Mouse (Mus musculus): ENCODE data around the gene Olfr1287. TPM values are rescaled to one million over a fixed set of nuclear protein-coding genes. Genes with fewer than 3 reads are reported as not detected.

Gene Olfr1287
- polyA plus RNA-seq (2014; fragmentation: Nextera tagmentation; extraction: Ambion mirVana) = not detected in 2 replicates

- no peak within 1 kb of the TSS for H3K27ac ChIP-seq (replicated peaks; ENCODE audit: low read depth, low read length)
- no peak within 1 kb of the TSS for H3K9ac ChIP-seq (replicated peaks; ENCODE audit: low read length)
- no peaks in the 10 kb centered on the region for H3K4me1 ChIP-seq (ENCODE audit: control insufficient read depth, insufficient read depth, low read length)
- H3K4me3 ChIP-seq (ENCODE audit: low read depth, low read length) = no peak within 1 kb of the TSS
- no peaks in the 10 kb centered on the region for H3K27me3 ChIP-seq (ENCODE audit: control insufficient read depth, insufficient read depth, low read length)
- WGBS = 73% methylated on average over 1 of the region's 1 CpGs
- DNase-seq (ENCODE audit: low spot score) = no peak
- ATAC-seq (replicated peaks; ENCODE audit: insufficient number of reproducible peaks, low FRiP score, low TSS enrichment, low read depth) = no peak
- no peaks in the 10 kb centered on the region for H3K36me3 ChIP-seq (replicated peaks; ENCODE audit: control insufficient read depth, insufficient read depth, low read depth, low read length)
- H3K9me3 ChIP-seq (replicated peaks; ENCODE audit: control insufficient read depth, low read length) = no peaks in the 10 kb centered on the region
- no peak within 1 kb of the TSS for H3K4me2 ChIP-seq (ENCODE audit: low read depth, low read length)
These were observed at the start of gene Olfr1287 for GRCm38 (mm10) chr2:111448842-111449241. Olfr1287 (plus strand) TSS chr2:111449142.

- H3K4me3 ChIP-seq (ENCODE audit: low read depth, low read length) = no peak within 1 kb of the TSS
- H3K27me3 ChIP-seq (ENCODE audit: control insufficient read depth, insufficient read depth, low read length) = no peaks in the 10 kb centered on the region
- WGBS = 59% methylated on average over 1 of the region's 1 CpGs
- ATAC-seq (replicated peaks; ENCODE audit: insufficient number of reproducible peaks, low FRiP score, low TSS enrichment, low read depth) = no peak
- H3K9ac ChIP-seq (replicated peaks; ENCODE audit: low read length) = no peak within 1 kb of the TSS
- H3K27ac ChIP-seq (replicated peaks; ENCODE audit: low read depth, low read length) = no peak within 1 kb of the TSS
- DNase-seq (ENCODE audit: low spot score) = no peak
- H3K4me1 ChIP-seq (ENCODE audit: control insufficient read depth, insufficient read depth, low read length) = no peaks in the 10 kb centered on the region
- no peaks in the 10 kb centered on the region for H3K36me3 ChIP-seq (replicated peaks; ENCODE audit: control insufficient read depth, insufficient read depth, low read depth, low read length)
- no peaks in the 10 kb centered on the region for H3K9me3 ChIP-seq (replicated peaks; ENCODE audit: control insufficient read depth, low read length)
- H3K4me2 ChIP-seq (ENCODE audit: low read depth, low read length) = no peak within 1 kb of the TSS
These were observed 26.0 kb upstream of the Olfr1287 start, which contains the start of gene Olfr1286 for GRCm38 (mm10) chr2:111422931-111423330. Olfr1286 (minus strand) TSS chr2:111423115.

GRCm38 (mm10) chr2:111473801-111474200 lies 24.9 kb downstream of the Olfr1287 start, which contains the start of gene Olfr1288:
Olfr1288 (plus strand) TSS chr2:111474101.
- H3K4me2 ChIP-seq (ENCODE audit: low read depth, low read length) = no peak within 1 kb of the TSS
- no peak within 1 kb of the TSS for H3K9ac ChIP-seq (replicated peaks; ENCODE audit: low read length)
- no peaks in the 10 kb centered on the region for H3K27me3 ChIP-seq (ENCODE audit: control insufficient read depth, insufficient read depth, low read length)
- no peak for ATAC-seq (replicated peaks; ENCODE audit: insufficient number of reproducible peaks, low FRiP score, low TSS enrichment, low read depth)
- no peak within 1 kb of the TSS for H3K27ac ChIP-seq (replicated peaks; ENCODE audit: low read depth, low read length)
- no peak within 1 kb of the TSS for H3K4me3 ChIP-seq (ENCODE audit: low read depth, low read length)
- no peaks in the 10 kb centered on the region for H3K4me1 ChIP-seq (ENCODE audit: control insufficient read depth, insufficient read depth, low read length)
- H3K9me3 ChIP-seq (replicated peaks; ENCODE audit: control insufficient read depth, low read length) = no peaks in the 10 kb centered on the region
- 85% methylated on average over 1 of the region's 1 CpGs for WGBS
- no peaks in the 10 kb centered on the region for H3K36me3 ChIP-seq (replicated peaks; ENCODE audit: control insufficient read depth, insufficient read depth, low read depth, low read length)
- DNase-seq (ENCODE audit: low spot score) = no peak

GRCm38 (mm10) chr2:111480519-111480918 lies 31.6 kb downstream of the Olfr1287 start, which contains the start of gene Olfr1289:
Olfr1289 (plus strand) TSS chr2:111480819.
- Histone ChIP-seq H3K9ac (replicated peaks; ENCODE audit: low read length) (no peak within 1 kb of the TSS), H3K4me2 (ENCODE audit: low read depth, low read length) (no peak within 1 kb of the TSS), H3K36me3 (replicated peaks; ENCODE audit: control insufficient read depth, insufficient read depth, low read depth, low read length) (no peaks in the 10 kb centered on the region), H3K27ac (replicated peaks; ENCODE audit: low read depth, low read length) (no peak within 1 kb of the TSS), H3K27me3 (ENCODE audit: control insufficient read depth, insufficient read depth, low read length) (no peaks in the 10 kb centered on the region), H3K9me3 (replicated peaks; ENCODE audit: control insufficient read depth, low read length) (no peaks in the 10 kb centered on the region), H3K4me1 (ENCODE audit: control insufficient read depth, insufficient read depth, low read length) (no peaks in the 10 kb centered on the region), H3K4me3 (ENCODE audit: low read depth, low read length) (no peak within 1 kb of the TSS)
- 90% methylated on average over 1 of the region's 1 CpGs for WGBS
- DNase-seq (ENCODE audit: low spot score) = no peak
- ATAC-seq (replicated peaks; ENCODE audit: insufficient number of reproducible peaks, low FRiP score, low TSS enrichment, low read depth) = no peak

- Histone ChIP-seq H3K36me3 (replicated peaks; ENCODE audit: control insufficient read depth, insufficient read depth, low read depth, low read length) (no peaks in the 10 kb centered on the region), H3K9ac (replicated peaks; ENCODE audit: low read length) (no peak within 1 kb of the TSS), H3K4me2 (ENCODE audit: low read depth, low read length) (no peak within 1 kb of the TSS), H3K4me1 (ENCODE audit: control insufficient read depth, insufficient read depth, low read length) (no peaks in the 10 kb centered on the region), H3K27me3 (ENCODE audit: control insufficient read depth, insufficient read depth, low read length) (no peaks in the 10 kb centered on the region), H3K9me3 (replicated peaks; ENCODE audit: control insufficient read depth, low read length) (no peaks in the 10 kb centered on the region), H3K4me3 (ENCODE audit: low read depth, low read length) (no peak within 1 kb of the TSS), H3K27ac (replicated peaks; ENCODE audit: low read depth, low read length) (no peak within 1 kb of the TSS)
- DNase-seq (ENCODE audit: low spot score) (no peak), ATAC-seq (replicated peaks; ENCODE audit: insufficient number of reproducible peaks, low FRiP score, low TSS enrichment, low read depth) (no peak)
- WGBS = 75% methylated on average over 5 of the region's 5 CpGs
These were observed 44.8 kb downstream of the Olfr1287 start, which contains the start of gene Olfr1290 for GRCm38 (mm10) chr2:111493729-111494128. Olfr1290 (minus strand) TSS chr2:111493829.

- no peak for DNase-seq (ENCODE audit: low spot score)
- 81% methylated on average over 3 of the region's 3 CpGs for WGBS
- Histone ChIP-seq H3K4me1 (ENCODE audit: control insufficient read depth, insufficient read depth, low read length) (no peaks in the 10 kb centered on the region), H3K4me2 (ENCODE audit: low read depth, low read length) (no peak within 1 kb of the TSS), H3K9me3 (replicated peaks; ENCODE audit: control insufficient read depth, low read length) (no peaks in the 10 kb centered on the region), H3K9ac (replicated peaks; ENCODE audit: low read length) (no peak within 1 kb of the TSS), H3K4me3 (ENCODE audit: low read depth, low read length) (no peak within 1 kb of the TSS), H3K27ac (replicated peaks; ENCODE audit: low read depth, low read length) (no peak within 1 kb of the TSS), H3K27me3 (ENCODE audit: control insufficient read depth, insufficient read depth, low read length) (no peaks in the 10 kb centered on the region), H3K36me3 (replicated peaks; ENCODE audit: control insufficient read depth, insufficient read depth, low read depth, low read length) (no peaks in the 10 kb centered on the region)
- no peak for ATAC-seq (replicated peaks; ENCODE audit: insufficient number of reproducible peaks, low FRiP score, low TSS enrichment, low read depth)
These were observed 47.9 kb downstream of the Olfr1287 start, which contains the start of gene Olfr1291-ps1 for GRCm38 (mm10) chr2:111496880-111497279. Olfr1291-ps1 (plus strand) TSS chr2:111497180.

Other genes with a start within 250 kb of the Olfr1287 start
- not detected in 2 replicates for gene 4930430A15Rik, start 219.5 kb upstream of the Olfr1287 start, polyA plus RNA-seq (2014; fragmentation: Nextera tagmentation; extraction: Ambion mirVana)
- gene Olfr1275, start 213.9 kb upstream of the Olfr1287 start, polyA plus RNA-seq (2014; fragmentation: Nextera tagmentation; extraction: Ambion mirVana) = not detected in 2 replicates
- not detected in 2 replicates for gene Olfr1276, start 194.6 kb upstream of the Olfr1287 start, polyA plus RNA-seq (2014; fragmentation: Nextera tagmentation; extraction: Ambion mirVana)
- not detected in 2 replicates for gene Olfr1277, start 175.0 kb upstream of the Olfr1287 start, polyA plus RNA-seq (2014; fragmentation: Nextera tagmentation; extraction: Ambion mirVana)
- gene Olfr1278, start 159.0 kb upstream of the Olfr1287 start, polyA plus RNA-seq (2014; fragmentation: Nextera tagmentation; extraction: Ambion mirVana) = not detected in 2 replicates
- gene Olfr1279, start 148.5 kb upstream of the Olfr1287 start, polyA plus RNA-seq (2014; fragmentation: Nextera tagmentation; extraction: Ambion mirVana) = not detected in 2 replicates
- gene Olfr1280, start 135.1 kb upstream of the Olfr1287 start, polyA plus RNA-seq (2014; fragmentation: Nextera tagmentation; extraction: Ambion mirVana) = not detected in 2 replicates
- not detected in 2 replicates for gene Olfr1281, start 122.6 kb upstream of the Olfr1287 start, polyA plus RNA-seq (2014; fragmentation: Nextera tagmentation; extraction: Ambion mirVana)
- not detected in 2 replicates for gene Olfr1282, start 113.1 kb upstream of the Olfr1287 start, polyA plus RNA-seq (2014; fragmentation: Nextera tagmentation; extraction: Ambion mirVana)
- not detected in 2 replicates for gene Olfr1283, start 82.4 kb upstream of the Olfr1287 start, polyA plus RNA-seq (2014; fragmentation: Nextera tagmentation; extraction: Ambion mirVana)
- not detected in 2 replicates for gene Olfr1284, start 73.6 kb upstream of the Olfr1287 start, polyA plus RNA-seq (2014; fragmentation: Nextera tagmentation; extraction: Ambion mirVana)
- not detected in 2 replicates for gene Olfr1286, start 26.0 kb upstream of the Olfr1287 start, polyA plus RNA-seq (2014; fragmentation: Nextera tagmentation; extraction: Ambion mirVana)
- not detected in 2 replicates for gene Olfr1288, start 25.0 kb downstream of the Olfr1287 start, polyA plus RNA-seq (2014; fragmentation: Nextera tagmentation; extraction: Ambion mirVana)
- not detected in 2 replicates for gene Olfr1289, start 31.7 kb downstream of the Olfr1287 start, polyA plus RNA-seq (2014; fragmentation: Nextera tagmentation; extraction: Ambion mirVana)
- gene Olfr1290, start 44.7 kb downstream of the Olfr1287 start, polyA plus RNA-seq (2014; fragmentation: Nextera tagmentation; extraction: Ambion mirVana) = not detected in 2 replicates
- not detected in 2 replicates for gene Olfr1291-ps1, start 48.0 kb downstream of the Olfr1287 start, polyA plus RNA-seq (2014; fragmentation: Nextera tagmentation; extraction: Ambion mirVana)
- gene Olfr1293-ps, start 76.1 kb downstream of the Olfr1287 start, polyA plus RNA-seq (2014; fragmentation: Nextera tagmentation; extraction: Ambion mirVana) = not detected in 2 replicates
- not detected in 2 replicates for gene Olfr1294, start 91.1 kb downstream of the Olfr1287 start, polyA plus RNA-seq (2014; fragmentation: Nextera tagmentation; extraction: Ambion mirVana)
- not detected in 2 replicates for gene Olfr1295, start 120.5 kb downstream of the Olfr1287 start, polyA plus RNA-seq (2014; fragmentation: Nextera tagmentation; extraction: Ambion mirVana)
- gene Olfr1297, start 177.4 kb downstream of the Olfr1287 start, polyA plus RNA-seq (2014; fragmentation: Nextera tagmentation; extraction: Ambion mirVana) = not detected in 2 replicates
- gene Olfr1298, start 200.1 kb downstream of the Olfr1287 start, polyA plus RNA-seq (2014; fragmentation: Nextera tagmentation; extraction: Ambion mirVana) = not detected in 2 replicates
- gene Olfr1299, start 212.3 kb downstream of the Olfr1287 start, polyA plus RNA-seq (2014; fragmentation: Nextera tagmentation; extraction: Ambion mirVana) = not detected in 2 replicates